Mouse (Mus musculus) midbrain, embryonic 13.5 days (tissue): Measurements from ENCODE around the gene Lipm. TPM values are rescaled to one million over a fixed set of nuclear protein-coding genes. Genes with fewer than 3 reads are reported as not detected.

ENCODE experiments used
- ATAC-seq: fragments of 200-750 bp; cut with Nextera tagmentation; 2 replicates; pipeline ENCODE4 v1.8.0; 2017; ENCODE audit warnings: mild to moderate bottlenecking, moderate TSS enrichment, moderate library complexity
- H3K27ac ChIP-seq: fragments of 300-500 bp; sonication (generic); 2 replicates; pipeline ENCODE4 v1.5.1; 2015; ENCODE audit warnings: inconsistent platforms, mild to moderate bottlenecking, moderate library complexity
- H3K27me3 ChIP-seq: fragments of 300-500 bp; sonication (generic); 2 replicates; pipeline ENCODE4 v1.6.1; 2015; ENCODE audit warnings: mild to moderate bottlenecking, inconsistent platforms
- H3K36me3 ChIP-seq: fragments of 300-500 bp; sonication (generic); 2 replicates; pipeline ENCODE4 v1.6.1; 2015; ENCODE audit warnings: mild to moderate bottlenecking, inconsistent platforms
- H3K4me1 ChIP-seq: fragments of 300-500 bp; sonication (generic); replicated peaks from 2 replicates; pipeline ENCODE4 v1.6.1; 2015; ENCODE audit warnings: inconsistent platforms
- H3K4me2 ChIP-seq: fragments of 300-500 bp; sonication (generic); replicated peaks from 2 replicates; pipeline ENCODE4 v1.6.1; 2015; ENCODE audit warnings: moderate library complexity, mild to moderate bottlenecking, inconsistent platforms
- H3K4me3 ChIP-seq: fragments of 300-500 bp; sonication (generic); replicated peaks from 2 replicates; pipeline ENCODE4 v1.5.1; 2015; ENCODE audit warnings: mild to moderate bottlenecking, inconsistent platforms
- H3K9ac ChIP-seq: fragments of 300-500 bp; sonication (generic); replicated peaks from 2 replicates; pipeline ENCODE4 v1.6.1; 2015; ENCODE audit warnings: mild to moderate bottlenecking, inconsistent platforms
- H3K9me3 ChIP-seq: fragments of 300-500 bp; sonication (generic); 2 replicates; pipeline ENCODE4 v1.6.1; 2016; ENCODE audit warnings: mild to moderate bottlenecking, inconsistent platforms
- WGBS: fragments of 180-500 bp; shearing (Covaris S2); methylation state at CpG from one replicate; pipeline ENCODE4 v1.1.7; 2015; 5-methylcytosine and 5-hydroxymethylcytosine counted together
- polyA plus RNA-seq: library from polyadenylated mRNA; unstranded; fragments of >200 nt; fragmentation: Nextera tagmentation; extraction: Ambion mirVana; gene quantifications from 2 replicates; pipeline ENCODE4 v1.2.1, GENCODE M21; 2015

Lipm gene
- polyA plus RNA-seq, 1 experiment from 2014 or later, result not detected

GRCm38 (mm10) chr19:34119653-34120052 lies 18.9 kb downstream of the Lipm start:
- no peak for ATAC-seq
- no peak overlapping the region for H3K4me2 ChIP-seq
- 84% methylated on average over 4 of the region's 4 CpGs for WGBS
- no peaks in the 10 kb centered on the region for H3K4me1 ChIP-seq
- no peaks in the 10 kb centered on the region for H3K9me3 ChIP-seq
- H3K4me3 ChIP-seq, result no peak overlapping the region
- H3K27me3 ChIP-seq, result no peaks in the 10 kb centered on the region
- no peaks in the 10 kb centered on the region for H3K36me3 ChIP-seq
- no peak overlapping the region for H3K27ac ChIP-seq
- no peak overlapping the region for H3K9ac ChIP-seq

- Histone ChIP-seq H3K4me2 (no peak overlapping the region), H3K4me3 (no peak overlapping the region), H3K9ac (no peak overlapping the region), H3K9me3 (no peaks in the 10 kb centered on the region), H3K36me3 (no peaks in the 10 kb centered on the region), H3K4me1 (no peaks in the 10 kb centered on the region), H3K27ac (no peak overlapping the region), H3K27me3 (no peaks in the 10 kb centered on the region)
- no peak for ATAC-seq
- 68% methylated on average over 3 of the region's 3 CpGs for WGBS
Observed at GRCm38 (mm10) chr19:34120107-34120731, 19.5 kb downstream of the Lipm start.

- Histone ChIP-seq H3K9me3 (no peaks in the 10 kb centered on the region), H3K36me3 (no peaks in the 10 kb centered on the region), H3K4me2 (no peak overlapping the region), H3K27me3 (no peaks in the 10 kb centered on the region), H3K9ac (no peak overlapping the region), H3K4me1 (no peaks in the 10 kb centered on the region), H3K4me3 (no peak overlapping the region), H3K27ac (no peak overlapping the region)
- WGBS, result 91% methylated on average over 6 of the region's 6 CpGs
- ATAC-seq, result no peak
Observed at GRCm38 (mm10) chr19:34138720-34139430, 38.1 kb downstream of the Lipm start.

GRCm38 (mm10) chr19:34139431-34140046 lies 38.8 kb downstream of the Lipm start:
- H3K27ac ChIP-seq, result no peak overlapping the region
- no peak overlapping the region for H3K4me2 ChIP-seq
- no peaks in the 10 kb centered on the region for H3K36me3 ChIP-seq
- 87% methylated on average over 3 of the region's 3 CpGs for WGBS
- H3K4me1 ChIP-seq, result no peaks in the 10 kb centered on the region
- no peak overlapping the region for H3K4me3 ChIP-seq
- no peaks in the 10 kb centered on the region for H3K27me3 ChIP-seq
- no peak overlapping the region for H3K9ac ChIP-seq
- no peaks in the 10 kb centered on the region for H3K9me3 ChIP-seq
- ATAC-seq, result no peak

- no peak overlapping the region for H3K4me3 ChIP-seq
- H3K4me2 ChIP-seq, result no peak overlapping the region
- WGBS, result 84% methylated on average over 4 of the region's 4 CpGs
- H3K36me3 ChIP-seq, result no peaks in the 10 kb centered on the region
- no peak overlapping the region for H3K27ac ChIP-seq
- no peaks in the 10 kb centered on the region for H3K4me1 ChIP-seq
- no peaks in the 10 kb centered on the region for H3K9me3 ChIP-seq
- H3K9ac ChIP-seq, result no peak overlapping the region
- H3K27me3 ChIP-seq, result no peaks in the 10 kb centered on the region
- ATAC-seq, result no peak
Observed at GRCm38 (mm10) chr19:34148421-34148820, 47.7 kb downstream of the Lipm start.

GRCm38 (mm10) chr19:34151909-34152308 lies 51.2 kb downstream of the Lipm start:
- no peak overlapping the region for H3K4me2 ChIP-seq
- H3K27me3 ChIP-seq, result no peaks in the 10 kb centered on the region
- 84% methylated on average over 1 of the region's 1 CpGs for WGBS
- no peak overlapping the region for H3K9ac ChIP-seq
- ATAC-seq, result no peak
- no peak overlapping the region for H3K4me3 ChIP-seq
- H3K27ac ChIP-seq, result no peak overlapping the region
- no peaks in the 10 kb centered on the region for H3K9me3 ChIP-seq
- H3K4me1 ChIP-seq, result no peaks in the 10 kb centered on the region
- H3K36me3 ChIP-seq, result no peaks in the 10 kb centered on the region

- Histone ChIP-seq H3K4me2 (no peak overlapping the region), H3K9ac (no peak overlapping the region), H3K27me3 (no peaks in the 10 kb centered on the region), H3K9me3 (no peaks in the 10 kb centered on the region), H3K4me1 (no peaks in the 10 kb centered on the region), H3K36me3 (no peaks in the 10 kb centered on the region), H3K27ac (no peak overlapping the region), H3K4me3 (no peak overlapping the region)
- 84% methylated on average over 6 of the region's 6 CpGs for WGBS
- ATAC-seq, result no peak
Observed at GRCm38 (mm10) chr19:34153263-34154144, 52.8 kb downstream of the Lipm start.

GRCm38 (mm10) chr19:34162693-34163092 lies 62.0 kb downstream of the Lipm start:
- no peaks in the 10 kb centered on the region for H3K4me1 ChIP-seq
- no peak for ATAC-seq
- H3K4me2 ChIP-seq, result no peak overlapping the region
- H3K27ac ChIP-seq, result no peak overlapping the region
- peaks cover 19% of the 10 kb centered on the region; the same call in 1 of the 2 replicates for H3K27me3 ChIP-seq
- no peak overlapping the region for H3K4me3 ChIP-seq
- no peaks in the 10 kb centered on the region for H3K36me3 ChIP-seq
- no peaks in the 10 kb centered on the region for H3K9me3 ChIP-seq
- 90% methylated on average over 5 of the region's 5 CpGs for WGBS
- no peak overlapping the region for H3K9ac ChIP-seq

GRCm38 (mm10) chr19:34165891-34166290 lies 65.2 kb downstream of the Lipm start, which contains the start of gene Ankrd22:
Ankrd22 (minus strand) TSS chr19:34166053.
- Histone ChIP-seq H3K9ac (no peak within 1 kb of the TSS), H3K27me3 (peaks cover 24% of the 10 kb centered on the region), H3K4me1 (no peaks in the 10 kb centered on the region), H3K36me3 (no peaks in the 10 kb centered on the region), H3K9me3 (no peaks in the 10 kb centered on the region), H3K4me3 (no peak within 1 kb of the TSS), H3K4me2 (no peak within 1 kb of the TSS), H3K27ac (no peak within 1 kb of the TSS)
- 76% methylated on average over 5 of the region's 5 CpGs for WGBS
- no peak for ATAC-seq

GRCm38 (mm10) chr19:34166386-34166785 lies 65.7 kb downstream of the Lipm start:
- Histone ChIP-seq H3K9ac (no peak overlapping the region), H3K27me3 (peaks cover 28% of the 10 kb centered on the region), H3K4me3 (no peak overlapping the region), H3K9me3 (no peaks in the 10 kb centered on the region), H3K4me2 (no peak overlapping the region), H3K27ac (no peak overlapping the region), H3K36me3 (no peaks in the 10 kb centered on the region), H3K4me1 (no peaks in the 10 kb centered on the region)
- WGBS, result 64% methylated on average over 4 of the region's 4 CpGs
- no peak for ATAC-seq

GRCm38 (mm10) chr19:34167896-34168661 lies 67.3 kb downstream of the Lipm start:
- H3K27me3 ChIP-seq, result peaks cover 28% of the 10 kb centered on the region
- no peak overlapping the region for H3K9ac ChIP-seq
- H3K4me3 ChIP-seq, result no peak overlapping the region
- H3K36me3 ChIP-seq, result no peaks in the 10 kb centered on the region
- no peak for ATAC-seq
- WGBS, result 22% methylated on average over 7 of the region's 7 CpGs
- H3K4me1 ChIP-seq, result no peaks in the 10 kb centered on the region
- H3K27ac ChIP-seq, result no peak overlapping the region
- no peak overlapping the region for H3K4me2 ChIP-seq
- no peaks in the 10 kb centered on the region for H3K9me3 ChIP-seq
